Mouse (Mus musculus): ENCODE results near the gene Plin2. TPM values are rescaled to one million over a fixed set of nuclear protein-coding genes. Genes with fewer than 3 reads are reported as not detected.

The Plin2 gene
- polyA plus RNA-seq, 1 experiment from 2014 or later, result 144 TPM

- no peak overlapping the region for H3K4me2 ChIP-seq (replicated peaks)
- no peak overlapping the region for H3K4me3 ChIP-seq (replicated peaks)
- no peaks in the 10 kb centered on the region for H3K4me1 ChIP-seq (replicated peaks)
- no peaks in the 10 kb centered on the region for H3K36me3 ChIP-seq
- ATAC-seq, result no peak
- no peaks in the 10 kb centered on the region for H3K9me3 ChIP-seq
- WGBS, result 73% methylated on average over 2 of the region's 2 CpGs
- no peak overlapping the region for H3K27ac ChIP-seq
- no peak overlapping the region for H3K9ac ChIP-seq
- H3K27me3 ChIP-seq (replicated peaks), result no peaks in the 10 kb centered on the region
Observed at GRCm38 (mm10) chr4:86620506-86620905, 49.4 kb downstream of the Plin2 start.

GRCm38 (mm10) chr4:86612289-86612620, 57.6 kb downstream of the Plin2 start:
- no peaks in the 10 kb centered on the region for H3K27me3 ChIP-seq (replicated peaks)
- H3K9ac ChIP-seq, result 0 out of 2 replicates have a peak overlapping the region, but pooled peaks have one; percentile 26
- H3K36me3 ChIP-seq, result no peaks in the 10 kb centered on the region
- WGBS, result 32% methylated on average over 8 of the region's 8 CpGs
- peak; percentile 19; the same call in 1 of the 2 replicates for ATAC-seq
- H3K27ac ChIP-seq, result peak overlapping the region; percentile 33; the same call in 1 of the 2 replicates
- H3K9me3 ChIP-seq, result no peaks in the 10 kb centered on the region
- H3K4me2 ChIP-seq (replicated peaks), result peak overlapping the region; percentile 50
- H3K4me1 ChIP-seq (replicated peaks), result no peaks in the 10 kb centered on the region
- H3K4me3 ChIP-seq (replicated peaks), result peak overlapping the region; percentile 69

- under 1% methylated on average over 59 of the region's 59 CpGs for WGBS
Observed at GRCm38 (mm10) chr4:86611524-86612288, 58.2 kb downstream of the Plin2 start, which contains the start of gene Haus6. Gene Haus6 (minus strand): TSS chr4:86612055.

More at GRCm38 (mm10) chr4:86611524-86612288, 58.2 kb downstream of the Plin2 start, which contains the start of gene Haus6:
- Histone ChIP-seq H3K4me2 (replicated peaks) (peak within 1 kb of the TSS; percentile 77), H3K9me3 (no peaks in the 10 kb centered on the region), H3K27me3 (replicated peaks) (no peaks in the 10 kb centered on the region), H3K4me3 (replicated peaks) (peak within 1 kb of the TSS; percentile 69), H3K27ac (peak within 1 kb of the TSS; percentile 61), H3K36me3 (no peaks in the 10 kb centered on the region), H3K9ac (peak within 1 kb of the TSS; percentile 81), H3K4me1 (replicated peaks) (no peaks in the 10 kb centered on the region)
- ATAC-seq, result peak; percentile 100

Other genes starting within 250 kb of the Plin2 start
- gene Saxo1, start 111.7 kb downstream of the Plin2 start, polyA plus RNA-seq (2015; fragmentation: Nextera tagmentation; extraction: Ambion mirVana), result not detected in 2 replicates
- 64.0 and 69.8 TPM in 2 replicates for gene Rraga, start 94.4 kb downstream of the Plin2 start, polyA plus RNA-seq (2015; fragmentation: Nextera tagmentation; extraction: Ambion mirVana)
- 13.0 and 13.7 TPM in 2 replicates for gene Haus6, start 58.0 kb downstream of the Plin2 start, polyA plus RNA-seq (2015; fragmentation: Nextera tagmentation; extraction: Ambion mirVana)
- gene Dennd4c, start 78.5 kb upstream of the Plin2 start, polyA plus RNA-seq (2015; fragmentation: Nextera tagmentation; extraction: Ambion mirVana), result 4.7 and 5.8 TPM in 2 replicates
- gene Rps6, start 187.4 kb upstream of the Plin2 start, polyA plus RNA-seq (2015; fragmentation: Nextera tagmentation; extraction: Ambion mirVana), result 690 and 791 TPM in 2 replicates
- 23.1 and 26.5 TPM in 2 replicates for gene Acer2, start 204.3 kb upstream of the Plin2 start, polyA plus RNA-seq (2015; fragmentation: Nextera tagmentation; extraction: Ambion mirVana)

All from intestine, embryonic 15.5 days (tissue).